Mouse (Mus musculus): Measurements from ENCODE around the gene Cux2.

DNA sequence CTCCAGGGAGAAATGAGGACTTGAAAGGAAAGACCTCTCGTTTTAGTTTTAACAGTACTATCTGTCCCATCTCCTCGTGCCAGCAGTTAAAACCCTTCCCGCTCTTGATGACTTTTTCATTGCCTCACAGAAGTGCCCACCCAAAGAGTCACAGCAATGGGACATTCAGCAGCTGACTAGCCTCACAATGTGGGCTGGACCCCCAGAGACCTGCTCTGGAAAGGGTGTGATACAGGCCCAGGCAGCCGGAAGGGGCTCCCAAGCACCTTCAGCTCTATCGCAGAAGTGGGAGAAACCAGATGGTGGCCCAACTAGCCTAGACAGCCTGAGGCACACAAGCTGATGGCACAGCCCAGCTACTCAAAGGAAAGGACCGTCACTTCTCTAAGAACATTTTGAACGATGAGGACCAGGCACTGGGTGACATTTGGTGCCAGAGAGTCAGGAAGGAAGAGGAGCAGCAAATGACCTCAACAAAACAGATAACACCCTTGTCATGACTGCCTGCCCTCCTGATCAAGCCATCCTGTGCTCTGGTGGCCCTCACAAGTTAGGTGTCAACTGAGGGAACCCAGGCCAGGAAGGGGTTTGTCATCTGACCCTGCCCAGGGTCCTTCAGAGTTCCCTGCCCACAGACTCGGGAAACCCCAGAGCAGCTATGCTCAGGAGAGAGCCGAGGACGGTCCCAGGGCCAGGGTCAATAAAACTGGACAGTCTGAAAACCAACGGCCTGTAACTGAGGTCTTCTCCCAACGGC, 214.7 kb downstream of the Cux2 start:
- peak; percentile 13; the same call in 1 of the 2 replicates for TF ChIP-seq POLR2A (IDR thresholded peaks at IDR 0.05; ENCODE audit: low read depth, low read length)
- no peak for TF ChIP-seq ZC3H11A (IDR thresholded peaks at IDR 0.05; ENCODE audit: low read depth, low read length)
